Mouse (Mus musculus) bone marrow, adult 2 months (tissue): ENCODE data around the gene Ubqln3.

Experiments
- CTCF ChIP-seq: fragments of 200-500 bp; IDR thresholded peaks from 2 replicates; pipeline ENCODE4 v1.5.1; 2011; ENCODE audit warnings: low read length, control low read depth; ENCODE audit not compliant: control insufficient read depth, insufficient read depth
- POLR2A ChIP-seq: fragments of 200-500 bp; IDR thresholded peaks from 2 replicates; pipeline ENCODE4 v1.6.1; 2011; ENCODE audit warnings: low read depth, mild to moderate bottlenecking, control low read depth, low read length, borderline replicate concordance; ENCODE audit not compliant: control insufficient read depth

DNA sequence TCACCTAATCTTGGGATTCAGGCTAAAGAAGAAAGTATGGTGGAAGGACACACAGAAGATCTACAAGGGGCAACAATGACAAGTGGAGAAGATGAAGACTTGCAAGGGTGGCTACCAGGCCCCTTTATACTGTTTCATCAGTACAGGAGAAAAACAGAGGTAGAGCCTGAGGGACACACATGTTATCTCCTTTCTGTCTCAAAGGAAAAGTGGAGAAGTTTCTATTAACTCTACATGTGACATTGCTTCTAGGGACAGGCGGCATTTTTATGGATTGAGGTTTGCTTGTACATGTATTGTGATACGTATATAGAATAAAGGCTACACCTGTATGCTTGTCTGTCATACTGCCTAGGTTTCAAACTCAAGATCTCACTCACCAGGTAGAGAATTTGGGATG, 40.2 kb upstream of the Ubqln3 start, which contains the start of gene Olfr648:
- TF ChIP-seq CTCF (no peak), POLR2A (no peak)
